Mouse (Mus musculus): ENCODE results near the gene Akr1c13. TPM values are rescaled to one million over a fixed set of nuclear protein-coding genes. Genes with fewer than 3 reads are reported as not detected.

The Akr1c13 gene
- polyA plus RNA-seq, 1 experiment = 12.2 TPM

GRCm38 (mm10) chr13:4244861-4245559, 54.1 kb downstream of the Akr1c13 start:
- Histone ChIP-seq H3K27me3 (ENCODE audit: control insufficient read depth, insufficient read depth, insufficient read length) (no peaks in the 10 kb centered on the region), H3K79me2 (ENCODE audit: control insufficient read depth, insufficient read depth) (no peaks in the 10 kb centered on the region), H3K36me3 (ENCODE audit: control insufficient read depth, insufficient read depth) (no peaks in the 10 kb centered on the region), H3K4me3 (no peak overlapping the region), H3K4me2 (ENCODE audit: low read depth) (peak overlapping the region; percentile 12), H3ac (ENCODE audit: control insufficient read depth, insufficient read length) (no peak overlapping the region)
- TF ChIP-seq CEBPB (IDR thresholded peaks at IDR 0.05; ENCODE audit: insufficient read depth, poor library complexity, severe bottlenecking) = no peak
- no peak for TF ChIP-seq MYOG (IDR thresholded peaks at IDR 0.05; ENCODE audit: control insufficient read depth in 1 of 3, insufficient read depth in 1 of 3, insufficient read length in 2 of 3, low read depth in 2 of 3)
- TF ChIP-seq TCF3 (IDR thresholded peaks at IDR 0.05; ENCODE audit: insufficient read length, low read depth) = no peak
- no peak for TF ChIP-seq POLR2AphosphoS2 (IDR thresholded peaks at IDR 0.05; ENCODE audit: insufficient read length, low read depth)
- TF ChIP-seq USF1 (IDR thresholded peaks at IDR 0.05; ENCODE audit: low read depth) = no peak
- no peak for TF ChIP-seq POLR2A (IDR thresholded peaks at IDR 0.05; ENCODE audit: insufficient read length, low read depth)
- no peak for TF ChIP-seq SRF (IDR thresholded peaks at IDR 0.05; ENCODE audit: control insufficient read depth, insufficient read length, low read depth)
- TF ChIP-seq TCF12 (IDR thresholded peaks at IDR 0.05; ENCODE audit: insufficient read depth, poor library complexity, severe bottlenecking) = no peak
- TF ChIP-seq MYOD1 (IDR thresholded peaks at IDR 0.05; ENCODE audit: control insufficient read depth in 1 of 3, insufficient read length in 2 of 3, low read depth in 2 of 3) = no peak
- TF ChIP-seq MAX (IDR thresholded peaks at IDR 0.05; ENCODE audit: low read depth) = no peak
- no peak for TF ChIP-seq E2F4 (IDR thresholded peaks at IDR 0.05; ENCODE audit: insufficient read depth)
- TF ChIP-seq REST (IDR thresholded peaks at IDR 0.05; ENCODE audit: insufficient read depth, insufficient read length) = no peak

GRCm38 (mm10) chr13:4249347-4249746, 58.4 kb downstream of the Akr1c13 start:
- H3K79me2 ChIP-seq (ENCODE audit: control insufficient read depth, insufficient read depth) = no peaks in the 10 kb centered on the region
- no peak overlapping the region for H3K4me2 ChIP-seq (ENCODE audit: low read depth)
- no peaks in the 10 kb centered on the region for H3K27me3 ChIP-seq (ENCODE audit: control insufficient read depth, insufficient read depth, insufficient read length)
- TF ChIP-seq MAX (IDR thresholded peaks at IDR 0.05; ENCODE audit: low read depth) = no peak
- no peak for TF ChIP-seq TCF3 (IDR thresholded peaks at IDR 0.05; ENCODE audit: insufficient read length, low read depth)
- no peak for TF ChIP-seq MYOD1 (IDR thresholded peaks at IDR 0.05; ENCODE audit: control insufficient read depth in 1 of 3, insufficient read length in 2 of 3, low read depth in 2 of 3)
- no peak for TF ChIP-seq USF1 (IDR thresholded peaks at IDR 0.05; ENCODE audit: low read depth)
- no peak for TF ChIP-seq CEBPB (IDR thresholded peaks at IDR 0.05; ENCODE audit: insufficient read depth, poor library complexity, severe bottlenecking)
- TF ChIP-seq MYOG (IDR thresholded peaks at IDR 0.05; ENCODE audit: control insufficient read depth in 1 of 3, insufficient read depth in 1 of 3, insufficient read length in 2 of 3, low read depth in 2 of 3) = no peak
- TF ChIP-seq TCF12 (IDR thresholded peaks at IDR 0.05; ENCODE audit: insufficient read depth, poor library complexity, severe bottlenecking) = no peak
- TF ChIP-seq SRF (IDR thresholded peaks at IDR 0.05; ENCODE audit: control insufficient read depth, insufficient read length, low read depth) = no peak
- TF ChIP-seq POLR2A (IDR thresholded peaks at IDR 0.05; ENCODE audit: insufficient read length, low read depth) = no peak
- no peak for TF ChIP-seq POLR2AphosphoS2 (IDR thresholded peaks at IDR 0.05; ENCODE audit: insufficient read length, low read depth)
- H3ac ChIP-seq (ENCODE audit: control insufficient read depth, insufficient read length) = no peak overlapping the region
- no peak overlapping the region for H3K4me3 ChIP-seq
- H3K36me3 ChIP-seq (ENCODE audit: control insufficient read depth, insufficient read depth) = no peaks in the 10 kb centered on the region

Other genes with a start within 250 kb of the Akr1c13 start
- not detected for gene Ucn3, start 245.8 kb upstream of the Akr1c13 start, polyA plus RNA-seq (2012; fragmentation: generic; extraction: Trizol)
- 0.05 TPM for gene Akr1c14, start 142.1 kb upstream of the Akr1c13 start, polyA plus RNA-seq (2012; fragmentation: generic; extraction: Trizol)
- not detected for gene Akr1c18, start 40.5 kb upstream of the Akr1c13 start, polyA plus RNA-seq (2012; fragmentation: generic; extraction: Trizol)
- not detected for gene Akr1c19, start 37.5 kb downstream of the Akr1c13 start, polyA plus RNA-seq (2012; fragmentation: generic; extraction: Trizol)
- gene Akr1c12, start 88.3 kb downstream of the Akr1c13 start, polyA plus RNA-seq (2012; fragmentation: generic; extraction: Trizol) = 2.1 TPM
- gene Akr1c6, start 243.2 kb downstream of the Akr1c13 start, polyA plus RNA-seq (2012; fragmentation: generic; extraction: Trizol) = not detected

Data from myocyte (in vitro differentiated cells).